Mouse (Mus musculus) gastrocnemius, adult 8-10 months (tissue): ENCODE results near the gene Unc13a. TPM values are rescaled to one million over a fixed set of nuclear protein-coding genes. Genes with fewer than 3 reads are reported as not detected.

Experiments used
- DNase-seq, 2 experiments: peaks; one replicate each; pipeline ENCODE4 v3.0.0; 2022; ENCODE audit warnings: low spot score in 2 of 2
- total RNA-seq, 4 experiments: library from RNA; stranded (reverse); gene quantifications; 2 replicates each; pipeline ENCODE4 v1.2.4; 2022

The Unc13a gene
- total RNA-seq, 4 experiments from 2014 or later, result 0.10 to 0.21 (median 0.20) TPM; not detected in 1

DNA sequence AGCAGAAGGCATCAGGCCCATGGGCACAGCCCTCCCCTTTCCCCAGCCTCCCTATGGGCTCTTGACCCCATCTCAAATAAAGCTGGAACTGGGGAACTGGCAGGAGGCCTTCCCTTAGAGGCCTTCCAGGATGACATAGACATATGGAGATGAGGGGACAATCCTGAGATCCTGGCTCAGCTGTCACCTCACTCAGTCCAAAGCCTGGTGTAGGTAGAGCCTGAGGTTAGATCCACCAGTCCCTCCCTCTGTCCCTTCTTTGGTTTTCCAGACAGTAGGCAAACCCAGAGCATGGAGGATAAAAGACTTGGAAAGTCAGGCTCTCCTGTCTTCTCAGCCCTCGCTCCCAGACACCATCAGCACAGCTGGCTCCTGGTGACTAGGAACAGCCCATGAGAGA lies 4.7 kb downstream of the Unc13a start:
- no peak for DNase-seq

DNA sequence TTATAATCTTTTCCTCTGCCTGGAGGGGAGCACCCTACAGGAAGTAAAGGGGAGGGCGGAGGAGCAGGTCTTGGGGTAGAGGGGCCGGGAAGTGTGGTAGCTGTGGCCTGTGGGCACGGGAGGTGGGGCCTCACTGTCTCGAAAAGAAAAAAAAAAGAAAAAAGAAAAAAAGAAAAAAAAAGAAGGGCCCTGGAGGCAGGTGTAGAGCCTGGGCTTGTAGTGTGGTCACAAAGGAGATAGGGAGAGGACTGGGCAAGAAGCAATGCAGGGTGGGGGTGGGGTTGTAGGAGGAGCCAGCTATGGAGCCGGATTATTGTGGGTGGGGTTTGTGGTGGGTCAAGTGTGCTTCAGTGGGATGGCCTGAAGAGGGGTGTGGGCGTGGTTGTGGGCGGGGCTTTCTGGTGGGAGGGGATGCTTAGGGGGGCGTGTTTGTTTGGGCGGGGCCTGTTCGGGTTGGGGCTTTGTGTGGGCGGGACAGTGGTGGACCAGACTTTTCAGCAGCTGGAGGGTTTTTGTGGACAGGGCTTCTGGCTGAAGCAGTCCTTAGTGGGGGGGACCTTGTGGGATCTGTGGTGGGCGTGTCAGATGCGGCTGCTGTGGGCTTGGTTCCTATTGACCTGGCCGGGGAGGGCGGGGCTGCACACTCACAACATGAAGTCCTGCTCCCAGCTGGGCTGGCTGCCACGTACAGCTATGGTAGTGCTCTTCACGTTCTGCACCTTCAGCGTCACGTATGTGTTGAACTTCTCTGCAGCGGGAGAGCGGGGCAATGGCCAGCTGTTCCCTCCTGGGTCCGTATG lies 6.0 kb downstream of the Unc13a start:
- no peak for DNase-seq

GRCm38 (mm10) chr8:71660325-71661120 lies 11.0 kb downstream of the Unc13a start:
- peak; percentile 58 to 59 for DNase-seq

DNA sequence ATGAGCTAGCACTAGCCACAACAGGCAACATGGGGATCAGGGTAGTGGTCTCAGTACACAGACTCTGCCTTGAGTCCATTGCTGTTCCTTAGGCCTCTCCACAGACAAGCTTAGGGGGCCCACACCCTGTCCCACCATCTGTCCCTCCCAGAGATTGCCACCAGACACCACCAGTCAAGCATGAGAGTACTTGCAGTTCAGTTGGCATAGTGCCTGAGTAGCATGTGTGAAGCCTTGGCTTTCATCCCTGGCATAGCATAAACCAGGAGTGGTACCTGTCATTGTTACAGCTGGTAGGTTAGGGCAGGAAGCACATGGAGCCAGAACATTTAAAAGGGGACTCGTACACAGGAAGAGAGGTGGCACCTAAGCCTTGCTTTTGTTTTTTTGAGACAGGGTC lies 11.8 kb downstream of the Unc13a start:
- no peak for DNase-seq

GRCm38 (mm10) chr8:71658515-71659049 lies 13.0 kb downstream of the Unc13a start:
- DNase-seq, result no peak

- no peak for DNase-seq
These were observed 13.7 kb downstream of the Unc13a start for GRCm38 (mm10) chr8:71657816-71658215.

GRCm38 (mm10) chr8:71654600-71654999 lies 17.0 kb downstream of the Unc13a start:
- DNase-seq, result no peak

DNA sequence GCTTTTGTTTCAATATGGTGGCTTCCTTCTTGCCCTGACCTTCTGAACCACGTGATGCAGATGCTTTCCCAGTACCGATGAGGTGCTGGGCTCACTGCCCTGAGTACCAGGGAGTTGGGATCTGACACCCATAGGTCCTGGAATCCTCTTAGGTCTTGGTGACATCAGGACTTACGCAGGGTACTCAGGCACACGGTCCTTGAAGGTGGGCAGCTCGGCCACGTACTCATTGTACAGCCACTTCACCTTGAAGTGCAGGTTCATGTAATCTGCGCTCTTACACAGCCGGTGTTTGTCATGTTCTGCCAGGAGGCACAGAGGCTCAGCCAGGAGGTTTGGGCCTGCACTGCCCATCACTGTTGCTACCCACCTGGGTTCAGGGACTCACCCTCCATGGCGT lies 26.0 kb downstream of the Unc13a start:
- no peak for DNase-seq

DNA sequence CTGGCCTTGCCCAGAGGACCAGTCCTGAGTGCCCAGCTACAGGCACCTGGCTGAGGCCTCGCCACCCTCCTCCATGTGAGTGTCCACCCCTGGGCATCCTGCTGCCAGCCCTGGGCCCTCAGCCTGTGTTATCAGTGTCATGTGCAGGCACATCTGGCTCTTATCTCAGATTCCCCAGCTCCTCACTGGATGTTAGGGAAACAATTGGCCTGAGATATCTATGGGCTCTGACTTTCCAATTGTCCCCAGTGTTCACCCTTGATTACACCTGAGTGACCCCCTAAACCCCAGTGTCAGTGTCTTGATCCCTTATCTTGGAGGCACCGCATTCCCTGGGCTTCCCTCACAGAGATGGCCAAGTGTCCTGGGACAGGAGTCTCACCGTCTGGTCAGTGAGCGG lies 32.2 kb downstream of the Unc13a start:
- no peak for DNase-seq

GRCm38 (mm10) chr8:71638321-71638720 lies 33.2 kb downstream of the Unc13a start:
- DNase-seq, result no peak

DNA sequence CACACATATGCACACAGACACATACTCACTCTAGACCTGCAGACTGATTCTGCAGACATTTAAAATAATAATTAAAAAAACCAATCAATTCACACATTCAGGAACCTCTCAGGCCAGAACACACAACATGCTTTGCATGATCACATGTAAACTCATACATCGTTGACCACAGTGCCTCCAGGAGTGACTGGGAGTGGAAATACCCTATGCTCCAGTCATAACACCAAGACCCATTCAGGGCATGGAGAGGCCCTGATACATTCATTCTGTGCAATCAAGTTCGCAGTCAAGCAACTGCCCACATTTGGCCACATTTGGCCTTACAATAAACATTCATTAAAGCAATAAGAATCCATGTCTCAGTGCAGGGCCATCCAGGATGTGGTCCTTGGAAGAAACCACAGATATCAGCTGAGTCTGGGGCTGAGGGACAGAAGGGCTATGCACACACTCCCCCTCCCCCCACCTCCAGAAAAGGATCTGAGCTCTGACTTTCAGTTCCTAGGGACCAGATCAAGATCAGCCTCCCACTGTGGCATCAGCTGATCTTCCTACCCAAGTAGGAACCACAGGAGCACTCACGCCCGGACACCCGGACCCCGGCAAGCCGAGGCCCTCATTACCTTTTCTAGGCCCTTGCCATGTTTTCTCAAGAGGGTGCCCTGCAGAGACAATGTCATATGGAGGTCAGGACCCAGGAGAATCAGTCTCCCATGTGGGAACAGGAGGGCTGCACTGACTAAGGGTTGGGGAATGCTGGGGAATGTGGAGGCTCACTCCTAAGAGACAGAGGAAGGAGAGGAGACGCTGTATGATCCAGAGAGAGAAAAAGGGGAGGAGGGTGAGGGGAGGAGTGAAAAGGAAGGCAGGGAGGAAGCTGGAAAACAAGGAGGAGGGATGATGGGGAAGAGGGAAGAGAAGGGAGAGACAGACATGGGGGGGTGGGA lies 34.1 kb downstream of the Unc13a start:
- DNase-seq, result no peak

DNA sequence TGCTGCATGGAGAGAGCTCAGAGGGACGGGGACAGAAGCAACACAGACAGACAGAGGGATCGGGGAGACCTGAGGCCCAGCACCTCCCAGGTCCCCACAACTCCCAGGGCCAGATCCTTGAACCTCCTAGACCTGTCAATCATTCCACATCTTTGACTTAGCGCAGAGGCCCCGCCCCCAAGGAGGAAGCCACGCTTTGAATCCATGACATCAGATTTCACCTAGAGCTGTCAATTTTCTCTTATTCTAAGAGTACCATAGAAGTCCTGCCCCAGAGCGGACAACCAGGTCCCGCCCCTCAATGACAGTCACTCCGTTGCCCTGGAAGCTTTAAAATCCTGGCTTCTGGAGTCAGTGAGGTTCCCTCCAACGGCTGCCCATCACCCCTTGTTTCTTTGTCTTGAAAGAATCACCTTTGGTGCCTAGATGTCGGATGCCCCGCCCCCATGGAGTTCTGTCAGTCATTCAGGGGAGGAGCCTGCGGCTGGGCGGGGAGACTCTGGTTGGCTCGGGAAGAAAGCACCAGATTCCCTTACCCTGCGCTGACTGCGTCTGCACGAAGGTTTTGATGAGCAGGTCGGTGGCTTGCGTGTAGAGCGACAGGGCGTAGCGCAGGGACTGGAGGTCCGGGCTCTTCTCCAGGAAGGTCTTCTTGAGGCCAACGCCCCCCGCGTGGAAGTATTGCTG lies 37.4 kb downstream of the Unc13a start:
- peak; percentile 27 to 35 for DNase-seq

DNA sequence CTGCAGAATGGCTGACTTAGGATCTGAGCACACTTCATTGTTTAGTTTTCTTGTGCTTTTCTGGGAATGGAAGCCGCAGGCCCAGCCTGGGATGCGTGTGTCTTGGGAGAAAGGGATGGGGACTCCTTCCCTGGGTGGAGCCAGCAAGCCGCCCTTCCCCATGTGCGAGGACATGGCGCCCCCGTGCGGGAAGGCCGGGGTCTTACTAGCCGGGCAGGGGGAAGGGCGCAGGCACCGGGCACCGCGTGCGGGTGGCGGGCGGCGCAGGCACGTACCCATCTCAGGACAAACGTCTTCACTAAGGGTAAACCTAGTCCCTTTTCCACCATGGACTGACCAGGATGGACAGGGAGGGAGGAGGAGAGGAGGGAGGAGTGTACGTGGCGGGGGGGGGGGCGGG lies 38.4 kb downstream of the Unc13a start:
- peak; percentile 46 to 61 for DNase-seq

- no peak for DNase-seq
These were observed 39.7 kb downstream of the Unc13a start for GRCm38 (mm10) chr8:71631897-71632296.

GRCm38 (mm10) chr8:71630761-71631160 lies 40.8 kb downstream of the Unc13a start:
- no peak for DNase-seq

DNA sequence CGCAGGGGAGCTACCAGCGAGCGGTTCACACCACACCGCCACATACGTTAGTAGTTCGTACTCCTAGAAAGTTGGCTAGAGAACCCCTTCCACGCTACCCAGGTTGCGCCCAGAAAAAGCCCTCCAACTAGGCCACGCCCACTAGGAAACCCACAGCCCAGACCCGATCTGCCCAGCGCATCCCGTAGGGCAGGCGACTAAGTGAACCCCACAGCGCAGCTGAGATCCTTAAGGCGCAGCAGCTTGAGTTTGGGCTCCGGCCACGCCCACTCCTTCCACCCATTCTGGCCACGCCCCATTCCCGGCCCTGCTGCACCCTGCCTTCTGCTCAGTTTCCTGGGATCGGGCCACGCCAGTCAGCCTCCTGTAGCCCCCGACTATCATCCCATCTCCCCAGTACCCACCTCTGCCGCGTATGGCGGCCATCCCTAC lies 41.8 kb downstream of the Unc13a start:
- DNase-seq, result peak; percentile 36 to 39

DNA sequence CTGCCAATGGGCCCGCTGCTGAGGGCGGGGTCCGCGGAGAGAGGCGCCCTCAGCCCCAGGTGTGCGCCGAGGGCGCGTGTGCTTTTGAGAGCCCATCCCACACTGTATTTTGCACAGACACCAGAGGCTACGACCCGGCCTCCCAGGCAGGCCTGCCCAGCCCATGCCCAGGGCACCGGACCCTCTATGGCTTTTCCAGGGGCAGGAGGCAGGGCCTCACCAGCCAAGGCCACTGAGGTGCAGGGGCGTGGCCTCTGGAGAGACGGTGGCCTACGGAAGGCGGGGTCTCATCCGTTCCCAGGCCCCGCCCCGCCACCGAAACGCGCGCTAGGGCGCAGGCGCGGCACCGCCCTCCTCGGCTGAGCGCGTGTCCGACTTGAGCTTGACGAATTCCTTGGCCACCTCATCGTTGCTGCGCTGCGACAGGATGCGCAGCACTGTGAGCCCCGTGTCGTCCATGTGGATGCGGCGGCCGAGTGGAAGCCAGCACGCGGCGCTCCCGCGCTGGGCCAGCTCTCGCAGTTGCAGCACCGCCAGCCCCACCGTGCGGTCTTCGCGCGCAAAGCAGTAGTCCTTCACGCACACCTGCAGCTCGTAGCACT lies 42.4 kb downstream of the Unc13a start:
- DNase-seq, result peak; percentile 94

DNA sequence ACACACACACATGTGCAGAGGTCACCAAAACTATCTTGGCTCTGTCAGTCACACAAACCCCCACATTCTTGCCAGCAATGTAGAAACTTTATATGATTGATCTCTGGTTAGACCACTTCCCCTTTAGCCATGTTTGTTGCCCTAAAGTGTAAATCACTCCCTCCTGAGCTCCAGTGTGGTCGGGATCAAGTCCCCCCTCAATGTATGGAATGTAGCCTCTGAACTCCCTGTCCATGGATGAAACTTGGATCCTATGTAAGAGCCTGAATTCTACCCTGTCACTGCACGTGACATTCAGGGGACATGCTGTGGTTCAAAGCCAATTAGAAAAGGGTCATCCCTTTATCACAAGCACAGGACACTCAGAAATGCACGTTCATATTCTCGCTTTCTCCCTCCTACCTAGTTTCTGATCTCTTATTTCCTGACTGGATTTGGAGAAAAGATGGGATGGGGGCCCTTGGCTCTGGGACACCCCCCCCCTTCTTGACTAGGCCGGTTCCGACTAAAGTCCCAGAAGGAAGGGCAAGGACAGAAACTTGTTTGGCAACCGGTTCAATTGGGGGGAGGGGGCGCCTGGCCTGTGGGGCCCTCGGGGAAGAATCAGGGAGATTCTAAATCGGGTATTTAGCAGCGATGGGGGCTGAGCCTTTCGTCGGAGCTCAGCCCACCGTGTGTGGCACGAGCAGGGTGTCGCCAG lies 43.0 kb downstream of the Unc13a start:
- DNase-seq, result no peak

- DNase-seq, result no peak
These were observed 44.1 kb downstream of the Unc13a start for GRCm38 (mm10) chr8:71627265-71628099.
